Mouse (Mus musculus) limb, embryonic 12.5 days (tissue): ENCODE results near the gene Il27. TPM values are rescaled to one million over a fixed set of nuclear protein-coding genes. Genes with fewer than 3 reads are reported as not detected.

Experiments
- ATAC-seq: fragments of 200-750 bp; cut with Nextera tagmentation; 2 replicates; pipeline ENCODE4 v1.8.0; 2017; ENCODE audit warnings: low read depth, moderate TSS enrichment; ENCODE audit not compliant: insufficient number of reproducible peaks, insufficient read depth, low FRiP score, low TSS enrichment
- H3K27ac ChIP-seq: fragments of 300-500 bp; sonication (generic); 2 replicates; pipeline ENCODE4 v1.5.1; 2016; ENCODE audit warnings: mild to moderate bottlenecking, moderate library complexity
- H3K27me3 ChIP-seq: fragments of 300-500 bp; sonication (generic); 2 replicates; pipeline ENCODE4 v1.6.1; 2016; ENCODE audit warnings: mild to moderate bottlenecking, moderate library complexity
- H3K36me3 ChIP-seq: fragments of 300-500 bp; sonication (generic); 2 replicates; pipeline ENCODE4 v1.6.1; 2016; ENCODE audit warnings: mild to moderate bottlenecking, moderate library complexity
- H3K4me1 ChIP-seq: fragments of 300-500 bp; sonication (generic); replicated peaks from 2 replicates; pipeline ENCODE4 v1.6.1; 2016
- H3K4me2 ChIP-seq: fragments of 300-500 bp; sonication (generic); 2 replicates; pipeline ENCODE4 v1.6.1; 2016; ENCODE audit warnings: mild to moderate bottlenecking, moderate library complexity
- H3K4me3 ChIP-seq: fragments of 300-500 bp; sonication (generic); replicated peaks from 2 replicates; pipeline ENCODE4 v1.5.1; 2016; ENCODE audit warnings: mild to moderate bottlenecking
- H3K9ac ChIP-seq: fragments of 300-500 bp; sonication (generic); replicated peaks from 2 replicates; pipeline ENCODE4 v1.6.1; 2016; ENCODE audit warnings: mild to moderate bottlenecking, moderate library complexity
- H3K9me3 ChIP-seq: fragments of 300-500 bp; sonication (generic); 2 replicates; pipeline ENCODE4 v1.6.1; 2016; ENCODE audit warnings: mild to moderate bottlenecking, moderate library complexity
- WGBS: fragments of 180-500 bp; shearing (Covaris S2); methylation state at CpG from one replicate; pipeline ENCODE4 v1.1.7; 2016; 5-methylcytosine and 5-hydroxymethylcytosine counted together
- polyA plus RNA-seq: library from polyadenylated mRNA; unstranded; fragments of >200 nt; fragmentation: Nextera tagmentation; extraction: Ambion mirVana; gene quantifications from 2 replicates; pipeline ENCODE4 v1.2.1, GENCODE M21; 2016

Il27 gene
- polyA plus RNA-seq, 1 experiment from 2014 or later = not detected

DNA sequence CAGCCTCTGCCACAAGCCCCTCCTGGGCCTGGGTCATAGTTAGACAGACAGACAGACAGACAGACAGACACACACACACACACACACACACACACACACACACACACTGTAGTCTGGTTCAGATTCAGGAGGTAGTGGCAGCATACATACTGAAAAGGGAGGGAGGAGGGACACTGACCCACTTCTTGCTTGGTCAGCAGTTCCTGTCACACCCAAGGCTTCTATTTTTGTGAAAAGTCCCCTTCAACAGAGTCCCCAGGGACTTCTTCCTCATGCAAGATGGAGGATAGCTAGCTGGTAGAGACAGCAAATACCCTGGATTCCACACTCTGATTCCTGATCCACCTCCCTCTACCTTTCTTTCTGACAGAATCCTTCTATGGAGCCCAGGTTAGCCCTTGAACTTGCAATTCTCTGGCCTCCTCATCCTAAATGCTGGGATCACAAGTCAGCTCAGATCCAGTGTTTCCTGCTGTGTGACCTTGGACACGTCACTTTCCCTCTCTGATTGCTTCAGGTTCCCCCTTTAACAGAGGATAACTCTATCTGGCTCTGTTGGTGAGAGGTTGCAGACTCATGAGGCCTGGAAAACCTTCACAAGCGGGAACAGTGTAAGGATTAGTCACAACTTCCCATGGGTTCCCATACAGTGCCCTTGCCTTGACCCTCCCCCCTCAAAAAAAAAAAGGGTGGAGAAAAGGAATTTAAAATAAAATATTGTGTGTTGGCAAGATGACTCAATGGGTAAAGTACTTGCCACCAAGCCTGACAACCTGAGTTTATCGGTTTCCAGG, 31.3 kb upstream of the Il27 start:
- 80% methylated on average over 3 of the region's 3 CpGs for WGBS
- Histone ChIP-seq H3K27ac (no peak overlapping the region), H3K4me1 (peaks cover 18% of the 10 kb centered on the region; the same call in 1 of the 2 replicates), H3K4me3 (no peak overlapping the region), H3K9me3 (no peaks in the 10 kb centered on the region), H3K4me2 (no peak overlapping the region), H3K36me3 (no peaks in the 10 kb centered on the region), H3K9ac (no peak overlapping the region), H3K27me3 (no peaks in the 10 kb centered on the region)
- ATAC-seq = no peak

DNA sequence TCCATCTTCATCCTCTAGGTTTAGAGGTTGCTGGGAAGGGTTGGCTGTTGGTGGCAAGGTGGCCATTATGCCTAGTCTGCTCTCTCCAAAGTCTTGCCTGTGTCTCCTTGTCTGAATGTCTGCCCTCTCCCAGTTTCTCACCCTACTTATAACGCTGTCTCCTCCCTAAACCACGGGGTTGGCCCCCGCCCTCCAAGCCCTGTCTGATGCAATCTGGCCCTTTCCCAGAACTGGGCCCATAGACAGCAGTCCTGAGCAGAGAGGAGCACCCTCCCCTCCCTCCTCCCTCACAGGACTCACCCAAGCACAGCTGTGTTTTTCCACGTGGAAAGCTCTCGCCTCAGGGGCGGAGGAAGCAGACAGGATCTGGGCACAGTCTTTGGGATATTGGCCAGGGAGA, 30.6 kb upstream of the Il27 start:
- WGBS = 51% methylated on average over 6 of the region's 6 CpGs
- H3K4me2 ChIP-seq = no peak overlapping the region
- no peaks in the 10 kb centered on the region for H3K36me3 ChIP-seq
- no peak for ATAC-seq
- H3K27ac ChIP-seq = no peak overlapping the region
- H3K9ac ChIP-seq = no peak overlapping the region
- H3K4me1 ChIP-seq = peaks cover 18% of the 10 kb centered on the region; the same call in 1 of the 2 replicates
- no peaks in the 10 kb centered on the region for H3K27me3 ChIP-seq
- no peak overlapping the region for H3K4me3 ChIP-seq
- H3K9me3 ChIP-seq = no peaks in the 10 kb centered on the region

DNA sequence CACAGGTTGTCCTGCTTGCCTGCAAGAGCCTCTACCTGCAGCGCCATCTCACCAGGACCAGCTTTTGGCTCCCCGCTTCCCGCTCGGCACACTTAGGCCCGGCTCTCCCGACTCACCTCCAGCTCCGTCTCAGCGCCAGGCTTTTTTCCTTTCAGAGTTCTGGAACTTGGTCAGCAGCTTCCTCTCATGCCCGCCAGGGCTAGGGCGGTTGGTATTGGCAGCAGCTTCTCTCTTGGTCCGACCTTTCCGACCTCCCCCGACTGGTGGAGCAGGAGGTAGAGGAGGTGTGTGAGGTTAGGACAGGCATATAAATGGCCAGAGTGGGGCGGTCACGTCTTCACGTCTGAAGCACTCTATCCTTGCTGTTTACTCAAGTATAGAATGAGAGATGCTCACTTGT, 30.0 kb upstream of the Il27 start:
- no peak overlapping the region for H3K9ac ChIP-seq
- no peaks in the 10 kb centered on the region for H3K36me3 ChIP-seq
- no peak for ATAC-seq
- 72% methylated on average over 16 of the region's 16 CpGs for WGBS
- no peaks in the 10 kb centered on the region for H3K9me3 ChIP-seq
- peaks cover 18% of the 10 kb centered on the region; the same call in 1 of the 2 replicates for H3K4me1 ChIP-seq
- H3K4me3 ChIP-seq = no peak overlapping the region
- H3K27me3 ChIP-seq = no peaks in the 10 kb centered on the region
- H3K4me2 ChIP-seq = no peak overlapping the region
- no peak overlapping the region for H3K27ac ChIP-seq

DNA sequence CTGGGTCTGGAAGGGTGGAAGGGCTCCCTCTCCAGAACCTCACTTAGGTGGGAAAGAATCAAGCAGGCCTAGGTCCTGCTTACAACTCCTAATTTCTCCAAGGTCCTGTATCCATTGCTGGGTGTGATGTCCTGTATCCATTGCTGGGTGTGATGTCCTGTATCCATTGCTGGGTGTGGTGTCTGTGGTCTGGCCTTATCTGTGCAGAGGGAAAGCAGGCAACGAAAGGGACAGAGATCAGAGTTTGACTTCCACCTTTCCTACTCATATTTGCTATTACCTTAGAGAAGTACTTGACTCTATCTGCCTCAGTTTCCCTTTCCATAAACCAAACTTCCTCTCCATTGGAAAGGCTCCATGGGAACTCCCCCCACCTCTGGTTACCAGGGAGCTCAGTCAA, 28.6 kb upstream of the Il27 start:
- 91% methylated on average over 1 of the region's 1 CpGs for WGBS

DNA sequence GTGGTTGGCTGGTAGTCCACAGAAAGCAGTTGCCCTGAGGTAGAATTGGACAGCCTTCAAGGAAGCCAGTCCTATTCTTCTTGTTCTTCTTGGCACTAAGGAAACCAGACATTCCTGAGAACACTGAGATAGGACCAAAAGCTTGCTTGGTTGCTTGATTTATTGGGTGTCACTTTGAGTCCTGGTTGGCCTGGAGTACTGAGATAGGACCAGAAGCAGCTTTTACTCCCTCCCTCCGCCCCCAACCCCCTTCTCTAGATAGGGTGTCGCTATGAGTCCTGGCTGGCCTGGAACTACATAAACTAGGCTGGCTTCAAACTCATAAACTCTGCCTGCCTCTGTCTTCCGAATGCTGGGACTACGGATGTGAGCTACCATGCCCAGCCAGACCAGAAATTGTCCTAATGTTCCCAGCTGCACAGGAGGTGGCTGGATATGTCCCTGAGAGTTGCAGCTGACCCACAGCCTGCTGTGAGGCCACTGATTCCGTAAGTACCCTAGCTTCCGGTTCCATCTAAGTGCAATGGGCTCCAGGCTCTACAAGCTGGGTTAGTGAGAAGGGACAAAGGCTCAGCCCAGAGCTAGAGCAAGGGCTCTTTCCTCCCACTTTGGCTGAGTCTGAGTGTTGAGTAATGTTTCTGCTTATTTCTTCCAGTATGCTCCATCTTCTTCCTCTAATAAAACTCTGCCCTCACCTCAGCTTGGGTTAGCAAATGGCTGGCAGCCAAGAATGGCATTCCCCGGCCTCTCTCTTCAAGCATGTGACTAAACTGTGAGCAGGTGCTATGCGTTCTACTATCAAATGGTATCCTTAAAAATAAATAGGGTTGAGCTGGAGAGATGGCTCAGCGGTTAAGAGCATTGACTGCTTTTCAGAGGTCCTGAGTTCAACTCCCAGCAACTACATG, 27.0 kb upstream of the Il27 start:
- no peak overlapping the region for H3K4me2 ChIP-seq
- no peak overlapping the region for H3K27ac ChIP-seq
- ATAC-seq = no peak
- H3K4me1 ChIP-seq = 0 out of 2 replicates have a peak, but pooled peaks cover 4% of the 10 kb centered on the region
- no peak overlapping the region for H3K4me3 ChIP-seq
- 76% methylated on average over 9 of the region's 9 CpGs for WGBS
- H3K9me3 ChIP-seq = no peaks in the 10 kb centered on the region
- no peak overlapping the region for H3K9ac ChIP-seq
- no peaks in the 10 kb centered on the region for H3K27me3 ChIP-seq
- no peaks in the 10 kb centered on the region for H3K36me3 ChIP-seq

More for the DNA sequence above, 28.6 kb upstream of the Il27 start:
- Histone ChIP-seq H3K9me3 (no peaks in the 10 kb centered on the region), H3K4me2 (no peak overlapping the region), H3K27me3 (no peaks in the 10 kb centered on the region), H3K4me1 (peaks cover 9% of the 10 kb centered on the region; the same call in 1 of the 2 replicates), H3K9ac (no peak overlapping the region), H3K4me3 (no peak overlapping the region), H3K27ac (no peak overlapping the region), H3K36me3 (no peaks in the 10 kb centered on the region)
- no peak for ATAC-seq

DNA sequence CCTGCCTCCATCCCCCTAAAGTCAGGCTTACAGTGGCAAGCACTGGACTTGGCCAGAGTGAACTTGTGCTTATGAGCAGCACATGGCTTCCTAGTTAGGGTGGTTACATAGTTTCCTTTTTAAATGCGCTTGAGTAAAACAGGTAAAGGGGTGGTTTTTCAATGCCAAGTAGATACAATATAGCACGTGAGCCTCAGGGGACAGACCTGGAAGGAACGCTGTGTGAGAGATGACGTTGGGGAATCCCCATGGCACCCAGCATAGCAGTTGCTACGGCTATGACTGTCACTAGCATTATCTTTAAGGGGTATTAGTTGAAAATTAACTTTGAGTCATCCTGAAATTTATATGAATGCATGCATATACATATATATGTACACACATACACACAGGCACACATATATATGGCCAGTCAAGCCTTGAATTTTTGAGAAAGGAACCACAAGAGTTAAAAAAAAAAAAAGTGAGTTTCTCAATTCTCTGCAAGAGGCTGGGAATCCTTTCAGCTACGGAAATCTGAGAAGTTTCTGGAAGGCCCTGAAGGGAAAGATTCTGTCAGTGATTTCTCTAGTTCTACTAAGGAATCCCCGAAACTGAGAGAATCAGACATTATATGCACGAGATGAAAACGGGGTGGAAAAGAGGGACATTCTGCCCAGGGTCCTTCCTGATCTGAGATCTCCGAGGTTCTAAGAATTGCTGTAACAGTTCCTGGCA, 25.0 kb upstream of the Il27 start:
- no peaks in the 10 kb centered on the region for H3K36me3 ChIP-seq
- WGBS = 82% methylated on average over 10 of the region's 10 CpGs
- no peak overlapping the region for H3K4me3 ChIP-seq
- ATAC-seq = no peak
- no peak overlapping the region for H3K4me2 ChIP-seq
- 0 out of 2 replicates have a peak, but pooled peaks cover 4% of the 10 kb centered on the region for H3K4me1 ChIP-seq
- no peaks in the 10 kb centered on the region for H3K27me3 ChIP-seq
- H3K9ac ChIP-seq = no peak overlapping the region
- H3K9me3 ChIP-seq = no peaks in the 10 kb centered on the region
- no peak overlapping the region for H3K27ac ChIP-seq

DNA sequence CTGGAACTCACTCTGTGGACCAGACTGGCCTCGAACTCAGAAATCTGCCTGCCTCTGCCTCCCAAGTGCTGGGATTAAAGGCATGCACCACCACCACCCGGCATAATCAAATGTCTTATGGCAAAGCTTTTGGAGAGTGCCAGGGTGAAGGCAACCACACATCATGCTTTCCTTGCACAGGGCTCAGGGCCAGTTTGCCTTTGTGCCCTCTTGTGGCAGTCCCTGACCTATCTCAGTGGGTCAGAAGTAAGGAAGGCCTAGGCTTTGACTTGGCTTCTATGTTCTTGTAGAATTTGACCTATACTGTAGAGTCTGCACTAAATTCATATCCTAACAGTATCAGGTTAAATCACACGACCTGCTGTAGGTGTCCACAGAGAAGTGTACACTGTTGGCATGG, 22.0 kb upstream of the Il27 start:
- H3K9ac ChIP-seq = no peak overlapping the region
- H3K27ac ChIP-seq = no peak overlapping the region
- H3K9me3 ChIP-seq = no peaks in the 10 kb centered on the region
- H3K4me2 ChIP-seq = no peak overlapping the region
- 70% methylated on average over 3 of the region's 3 CpGs for WGBS
- no peak overlapping the region for H3K4me3 ChIP-seq
- H3K36me3 ChIP-seq = no peaks in the 10 kb centered on the region
- no peaks in the 10 kb centered on the region for H3K4me1 ChIP-seq
- ATAC-seq = no peak
- no peaks in the 10 kb centered on the region for H3K27me3 ChIP-seq

DNA sequence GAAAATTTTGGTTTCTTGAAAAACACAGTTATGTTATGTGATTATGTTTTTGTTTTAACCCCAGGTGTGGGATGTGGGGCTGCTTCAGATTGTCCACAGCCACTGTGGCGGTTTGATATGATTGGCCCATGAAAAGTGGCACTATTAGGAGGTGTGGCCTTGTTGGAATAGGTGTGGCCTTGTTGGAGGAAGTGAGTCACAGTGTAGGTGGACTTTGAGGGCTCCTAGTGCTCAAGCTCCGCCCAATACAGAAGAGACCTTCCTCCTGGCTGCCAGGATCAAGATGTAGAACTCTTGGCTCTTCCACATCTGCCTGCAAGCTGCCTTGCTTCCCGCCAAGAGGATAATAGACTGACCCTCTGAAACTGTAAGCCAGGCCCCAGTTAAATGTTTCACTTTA, 18.0 kb upstream of the Il27 start:
- Histone ChIP-seq H3K9ac (no peak overlapping the region), H3K4me3 (no peak overlapping the region), H3K36me3 (no peaks in the 10 kb centered on the region), H3K9me3 (no peaks in the 10 kb centered on the region), H3K4me2 (no peak overlapping the region), H3K27me3 (no peaks in the 10 kb centered on the region; the same call in 1 of the 2 replicates), H3K4me1 (no peaks in the 10 kb centered on the region), H3K27ac (no peak overlapping the region)
- no peak for ATAC-seq
- 75% methylated on average over 3 of the region's 3 CpGs for WGBS

DNA sequence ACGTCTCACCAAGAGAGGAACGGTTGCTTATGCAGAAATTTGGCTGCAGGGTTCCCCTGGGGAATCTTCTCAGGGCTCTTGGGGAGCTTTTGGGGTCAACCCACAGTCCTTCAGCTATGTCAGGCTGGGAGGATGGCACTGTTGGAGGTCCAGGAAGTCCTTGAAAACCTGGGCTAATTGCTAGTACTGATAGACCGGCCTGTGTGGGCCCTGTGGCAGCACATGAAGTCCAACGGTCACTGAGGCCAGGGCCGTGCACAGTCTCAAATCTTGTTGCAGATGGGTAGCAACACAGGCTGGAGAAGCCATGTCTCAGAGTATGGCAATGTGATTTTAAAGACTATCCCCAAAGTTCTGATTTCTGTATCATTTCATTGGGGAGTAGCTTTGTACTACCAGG, 13.1 kb upstream of the Il27 start:
- Histone ChIP-seq H3K27ac (no peak overlapping the region), H3K27me3 (no peaks in the 10 kb centered on the region; the same call in 1 of the 2 replicates), H3K4me3 (no peak overlapping the region), H3K4me1 (no peaks in the 10 kb centered on the region), H3K9ac (no peak overlapping the region), H3K36me3 (no peaks in the 10 kb centered on the region), H3K9me3 (no peaks in the 10 kb centered on the region), H3K4me2 (no peak overlapping the region)
- WGBS = 86% methylated on average over 5 of the region's 5 CpGs
- ATAC-seq = no peak

DNA sequence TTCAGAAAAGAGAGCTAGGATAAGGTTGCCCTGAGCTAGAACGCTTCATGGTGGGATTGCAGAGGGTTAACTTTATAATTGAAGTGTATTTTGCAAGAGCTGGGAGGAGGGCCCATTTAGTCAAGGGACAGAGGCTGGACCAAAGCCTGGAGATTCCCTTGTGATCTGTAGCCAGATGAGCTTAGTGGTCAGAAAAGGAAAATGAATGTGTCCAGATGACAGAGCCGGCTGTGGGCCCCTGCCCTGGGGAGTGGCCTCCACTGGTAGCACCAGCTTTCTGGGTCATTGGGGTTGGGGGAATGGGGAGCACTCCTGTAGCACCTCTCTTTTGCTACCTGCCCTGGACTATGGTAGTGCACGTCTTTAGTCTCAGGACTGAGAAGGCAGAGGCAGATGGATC, 12.3 kb upstream of the Il27 start:
- H3K27me3 ChIP-seq = no peaks in the 10 kb centered on the region; the same call in 1 of the 2 replicates
- no peaks in the 10 kb centered on the region for H3K9me3 ChIP-seq
- WGBS = 73% methylated on average over 3 of the region's 3 CpGs
- H3K4me1 ChIP-seq = no peaks in the 10 kb centered on the region
- H3K9ac ChIP-seq = no peak overlapping the region
- no peak overlapping the region for H3K4me2 ChIP-seq
- no peaks in the 10 kb centered on the region for H3K36me3 ChIP-seq
- H3K4me3 ChIP-seq = no peak overlapping the region
- no peak for ATAC-seq
- no peak overlapping the region for H3K27ac ChIP-seq

DNA sequence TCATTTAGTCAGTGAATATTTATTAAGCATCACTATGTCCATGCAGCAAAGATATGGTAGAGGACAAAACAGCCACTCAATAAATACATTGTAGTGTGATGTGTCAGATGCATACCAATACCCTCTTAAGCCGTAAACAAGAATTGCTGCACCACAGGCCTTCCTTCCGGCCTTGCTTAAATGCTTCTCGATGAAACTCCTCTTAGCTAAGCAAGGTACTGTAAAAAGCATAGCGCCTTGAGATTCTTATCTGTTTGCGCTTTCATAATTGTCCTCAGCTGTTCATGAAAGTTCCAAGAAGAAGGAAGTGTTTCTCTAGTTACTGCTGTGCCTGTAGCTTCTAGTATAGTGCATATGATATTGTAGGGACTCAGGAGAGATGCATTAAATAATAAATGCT, 11.9 kb upstream of the Il27 start:
- Histone ChIP-seq H3K4me2 (no peak overlapping the region), H3K4me3 (no peak overlapping the region), H3K9ac (no peak overlapping the region), H3K27ac (no peak overlapping the region), H3K36me3 (no peaks in the 10 kb centered on the region), H3K4me1 (no peaks in the 10 kb centered on the region), H3K27me3 (no peaks in the 10 kb centered on the region; the same call in 1 of the 2 replicates), H3K9me3 (no peaks in the 10 kb centered on the region)
- WGBS = 72% methylated on average over 5 of the region's 5 CpGs
- no peak for ATAC-seq
